Mouse (Mus musculus) midbrain, embryonic 12.5 days (tissue): ENCODE results near the gene Gm28171. TPM values are rescaled to one million over a fixed set of nuclear protein-coding genes. Genes with fewer than 3 reads are reported as not detected.
"Not testable (repeated sequence)": the region's sequence is repeated elsewhere in the genome, so short reads cannot be mapped to it uniquely, and the experiment has no call there.

Source experiments
- ATAC-seq: fragments of 200-750 bp; cut with Nextera tagmentation; 2 replicates; pipeline ENCODE4 v1.8.0; 2017; ENCODE audit warnings: low read depth, moderate TSS enrichment, moderate library complexity; ENCODE audit not compliant: low FRiP score
- H3K27ac ChIP-seq: fragments of 300-500 bp; sonication (generic); replicated peaks from 2 replicates; pipeline ENCODE4 v1.5.1; 2016; ENCODE audit warnings: mild to moderate bottlenecking
- H3K27me3 ChIP-seq: fragments of 300-500 bp; sonication (generic); 2 replicates; pipeline ENCODE4 v1.6.1; 2016; ENCODE audit warnings: mild to moderate bottlenecking
- H3K36me3 ChIP-seq: fragments of 300-500 bp; sonication (generic); 2 replicates; pipeline ENCODE4 v1.6.1; 2016
- H3K4me1 ChIP-seq: fragments of 300-500 bp; sonication (generic); 2 replicates; pipeline ENCODE4 v1.6.1; 2016
- H3K4me2 ChIP-seq: fragments of 300-500 bp; sonication (generic); replicated peaks from 2 replicates; pipeline ENCODE4 v1.6.1; 2016; ENCODE audit warnings: mild to moderate bottlenecking, moderate library complexity
- H3K4me3 ChIP-seq: fragments of 300-500 bp; sonication (generic); 2 replicates; pipeline ENCODE4 v1.5.1; 2016; ENCODE audit warnings: mild to moderate bottlenecking
- H3K9ac ChIP-seq: fragments of 300-500 bp; sonication (generic); replicated peaks from 2 replicates; pipeline ENCODE4 v1.6.1; 2016; ENCODE audit warnings: mild to moderate bottlenecking, moderate library complexity
- H3K9me3 ChIP-seq: fragments of 300-500 bp; sonication (generic); 2 replicates; pipeline ENCODE4 v1.6.1; 2016; ENCODE audit warnings: mild to moderate bottlenecking
- WGBS: fragments of 180-500 bp; shearing (Covaris S2); methylation state at CpG from one replicate; pipeline ENCODE4 v1.1.7; 2016; 5-methylcytosine and 5-hydroxymethylcytosine counted together
- polyA plus RNA-seq: library from polyadenylated mRNA; unstranded; fragments of >200 nt; fragmentation: Nextera tagmentation; extraction: Ambion mirVana; gene quantifications from 2 replicates; pipeline ENCODE4 v1.2.1, GENCODE M21; 2016

The Gm28171 gene
- polyA plus RNA-seq, result not detected in 2 replicates

DNA sequence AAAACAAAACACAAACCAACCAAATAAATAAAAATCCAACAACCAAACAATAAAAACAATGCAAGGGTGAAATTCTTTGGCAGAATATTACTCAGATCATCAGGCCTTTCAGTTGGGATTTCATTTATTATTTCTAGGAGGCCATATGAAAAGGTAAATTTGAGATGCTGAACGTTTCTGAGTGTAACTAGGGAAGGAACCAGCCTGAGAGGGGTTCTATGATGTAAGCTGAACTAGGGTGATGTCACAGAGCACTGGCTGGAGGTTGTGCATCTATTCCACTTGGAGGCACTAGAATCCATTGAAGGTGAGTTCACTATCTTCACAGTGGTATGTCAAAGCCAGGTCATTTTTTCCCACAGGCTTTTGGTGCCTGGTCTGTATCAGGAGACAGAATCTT is at the start of gene Gm28171:
Gene Gm28171, plus strand, starts transcription at position 301 of the 400 bp plus-strand sequence.
- H3K4me3 ChIP-seq, H3K36me3 ChIP-seq, ATAC-seq, H3K9ac ChIP-seq, H3K9me3 ChIP-seq, H3K4me1 ChIP-seq, H3K27ac ChIP-seq, H3K4me2 ChIP-seq, H3K27me3 ChIP-seq: not testable (repeated sequence)
- no CpG with 5 or more reads among the region's 1 CpGs for WGBS

Other genes with a start within 250 kb of the Gm28171 start
- gene Gm21854, start 136.4 kb upstream of the Gm28171 start, polyA plus RNA-seq, result not detected in 2 replicates
- gene Gm20914, start 67.4 kb upstream of the Gm28171 start, polyA plus RNA-seq, result not detected in 2 replicates
- gene Gm21778, start 149.1 kb downstream of the Gm28171 start, polyA plus RNA-seq, result not detected in 2 replicates